Mouse (Mus musculus): ENCODE results near the gene Ryk. TPM values are rescaled to one million over a fixed set of nuclear protein-coding genes. Genes with fewer than 3 reads are reported as not detected.

The Ryk gene
- polyA plus RNA-seq, 1 experiment from 2014 or later = 20.3 TPM

GRCm38 (mm10) chr9:102884703-102885102 is 50.0 kb downstream of the Ryk start:
- ATAC-seq (ENCODE audit: low read depth) = no peak
- no peak overlapping the region for H3K4me2 ChIP-seq (ENCODE audit: low read depth, low read length)
- no peak overlapping the region for H3K4me3 ChIP-seq (ENCODE audit: low read length)
- no peak overlapping the region for H3K27ac ChIP-seq (ENCODE audit: low read length)
- no peaks in the 10 kb centered on the region for H3K27me3 ChIP-seq (ENCODE audit: control insufficient read depth, insufficient read depth, low read depth, low read length)
- H3K36me3 ChIP-seq (ENCODE audit: control insufficient read depth, insufficient read depth, low read length) = peaks cover 17% of the 10 kb centered on the region
- H3K4me1 ChIP-seq (replicated peaks; ENCODE audit: control insufficient read depth, insufficient read depth, low read length) = no peaks in the 10 kb centered on the region
- H3K9ac ChIP-seq (ENCODE audit: low read length) = no peak overlapping the region
- H3K9me3 ChIP-seq (ENCODE audit: control insufficient read depth, low read length) = no peaks in the 10 kb centered on the region
- 84% methylated on average over 9 of the region's 9 CpGs for WGBS

GRCm38 (mm10) chr9:102890166-102890565 is 55.4 kb downstream of the Ryk start:
- WGBS = 53% methylated on average over 9 of the region's 9 CpGs
- no peak overlapping the region for H3K4me3 ChIP-seq (ENCODE audit: low read length)
- ATAC-seq (ENCODE audit: low read depth) = no peak
- no peaks in the 10 kb centered on the region for H3K27me3 ChIP-seq (ENCODE audit: control insufficient read depth, insufficient read depth, low read depth, low read length)
- H3K27ac ChIP-seq (ENCODE audit: low read length) = no peak overlapping the region
- H3K9ac ChIP-seq (ENCODE audit: low read length) = no peak overlapping the region
- peaks cover 21% of the 10 kb centered on the region for H3K36me3 ChIP-seq (ENCODE audit: control insufficient read depth, insufficient read depth, low read length)
- peaks cover 13% of the 10 kb centered on the region for H3K4me1 ChIP-seq (replicated peaks; ENCODE audit: control insufficient read depth, insufficient read depth, low read length)
- H3K9me3 ChIP-seq (ENCODE audit: control insufficient read depth, low read length) = no peaks in the 10 kb centered on the region
- no peak overlapping the region for H3K4me2 ChIP-seq (ENCODE audit: low read depth, low read length)

- Histone ChIP-seq H3K4me1 (replicated peaks; ENCODE audit: control insufficient read depth, insufficient read depth, low read length) (peaks cover 13% of the 10 kb centered on the region), H3K9ac (ENCODE audit: low read length) (no peak overlapping the region), H3K4me3 (ENCODE audit: low read length) (no peak overlapping the region), H3K27me3 (ENCODE audit: control insufficient read depth, insufficient read depth, low read depth, low read length) (no peaks in the 10 kb centered on the region), H3K36me3 (ENCODE audit: control insufficient read depth, insufficient read depth, low read length) (peaks cover 13% of the 10 kb centered on the region), H3K27ac (ENCODE audit: low read length) (peak overlapping the region; percentile 95), H3K9me3 (ENCODE audit: control insufficient read depth, low read length) (no peaks in the 10 kb centered on the region), H3K4me2 (ENCODE audit: low read depth, low read length) (no peak overlapping the region)
- peak; percentile 85 for ATAC-seq (ENCODE audit: low read depth)
- WGBS = 37% methylated on average over 7 of the region's 7 CpGs
Measured at GRCm38 (mm10) chr9:102892480-102893355, 58.0 kb downstream of the Ryk start.

DNA sequence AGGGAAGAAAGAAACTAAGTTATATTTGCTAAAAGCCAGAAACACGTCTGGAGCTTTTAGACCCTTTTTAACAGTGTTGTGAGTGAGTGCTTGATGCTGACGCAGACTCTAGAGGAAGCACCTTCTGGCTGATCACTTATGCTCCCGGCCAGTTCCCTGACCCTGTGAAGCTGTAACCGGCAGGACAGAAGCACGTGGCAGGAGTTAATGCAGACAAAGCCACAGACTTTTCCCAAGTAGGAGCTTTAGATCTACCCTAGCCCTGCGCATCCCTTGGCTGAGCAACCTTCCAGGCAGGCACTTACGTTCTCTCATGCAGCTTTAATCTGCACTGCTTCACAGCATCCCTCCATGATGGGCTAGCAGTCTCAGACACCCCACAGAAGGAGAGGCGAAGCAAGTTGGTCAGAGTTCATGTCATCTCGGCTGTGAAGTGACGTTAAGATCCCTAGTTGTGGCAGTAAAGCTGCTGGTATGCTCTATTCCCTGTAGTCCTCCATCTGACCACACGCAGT is 58.7 kb downstream of the Ryk start:
- WGBS = 55% methylated on average over 11 of the region's 11 CpGs
- peaks cover 16% of the 10 kb centered on the region for H3K36me3 ChIP-seq (ENCODE audit: control insufficient read depth, insufficient read depth, low read length)
- H3K9ac ChIP-seq (ENCODE audit: low read length) = peak overlapping the region; percentile 45; the same call in 1 of the 2 replicates
- 0 out of 2 replicates have a peak overlapping the region, but pooled peaks have one; percentile 6 for H3K4me2 ChIP-seq (ENCODE audit: low read depth, low read length)
- H3K9me3 ChIP-seq (ENCODE audit: control insufficient read depth, low read length) = no peaks in the 10 kb centered on the region
- ATAC-seq (ENCODE audit: low read depth) = peak; percentile 63
- no peaks in the 10 kb centered on the region for H3K27me3 ChIP-seq (ENCODE audit: control insufficient read depth, insufficient read depth, low read depth, low read length)
- H3K27ac ChIP-seq (ENCODE audit: low read length) = peak overlapping the region; percentile 95
- H3K4me3 ChIP-seq (ENCODE audit: low read length) = no peak overlapping the region
- peaks cover 13% of the 10 kb centered on the region for H3K4me1 ChIP-seq (replicated peaks; ENCODE audit: control insufficient read depth, insufficient read depth, low read length)

- Histone ChIP-seq H3K4me2 (ENCODE audit: low read depth, low read length) (no peak overlapping the region), H3K27ac (ENCODE audit: low read length) (no peak overlapping the region), H3K36me3 (ENCODE audit: control insufficient read depth, insufficient read depth, low read length) (peaks cover 22% of the 10 kb centered on the region; the same call in 1 of the 2 replicates), H3K27me3 (ENCODE audit: control insufficient read depth, insufficient read depth, low read depth, low read length) (no peaks in the 10 kb centered on the region), H3K4me1 (replicated peaks; ENCODE audit: control insufficient read depth, insufficient read depth, low read length) (no peaks in the 10 kb centered on the region), H3K9me3 (ENCODE audit: control insufficient read depth, low read length) (no peaks in the 10 kb centered on the region), H3K9ac (ENCODE audit: low read length) (no peak overlapping the region), H3K4me3 (ENCODE audit: low read length) (no peak overlapping the region)
- no peak for ATAC-seq (ENCODE audit: low read depth)
- whole genome bisulfite sequencing = 91% methylated on average over 6 of the region's 6 CpGs
Measured at GRCm38 (mm10) chr9:102899916-102900315, 65.2 kb downstream of the Ryk start.

DNA sequence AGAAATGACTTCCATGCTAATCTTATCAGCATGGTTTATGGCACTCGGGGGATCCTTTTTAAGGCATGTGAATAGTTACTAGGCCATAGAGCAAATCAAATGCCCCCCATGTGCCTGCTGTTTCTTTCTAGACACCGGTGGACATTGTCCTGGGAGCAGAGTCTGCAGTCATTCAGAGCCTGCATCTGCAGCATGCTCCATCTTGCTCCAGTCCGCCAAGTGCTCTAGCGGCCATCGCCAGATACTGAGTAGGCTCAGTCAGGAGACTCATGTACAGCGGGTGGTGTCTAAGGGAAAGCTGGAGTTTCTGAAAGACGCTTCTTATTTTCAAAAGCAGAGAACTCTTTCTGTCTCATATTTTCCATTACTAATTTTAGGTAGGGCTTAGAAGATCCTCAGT is 67.6 kb downstream of the Ryk start:
- WGBS = 94% methylated on average over 7 of the region's 7 CpGs
- ATAC-seq (ENCODE audit: low read depth) = no peak
- H3K4me1 ChIP-seq (replicated peaks; ENCODE audit: control insufficient read depth, insufficient read depth, low read length) = no peaks in the 10 kb centered on the region
- peaks cover 34% of the 10 kb centered on the region for H3K36me3 ChIP-seq (ENCODE audit: control insufficient read depth, insufficient read depth, low read length)
- no peak overlapping the region for H3K27ac ChIP-seq (ENCODE audit: low read length)
- H3K9me3 ChIP-seq (ENCODE audit: control insufficient read depth, low read length) = no peaks in the 10 kb centered on the region
- no peak overlapping the region for H3K9ac ChIP-seq (ENCODE audit: low read length)
- no peaks in the 10 kb centered on the region for H3K27me3 ChIP-seq (ENCODE audit: control insufficient read depth, insufficient read depth, low read depth, low read length)
- H3K4me2 ChIP-seq (ENCODE audit: low read depth, low read length) = no peak overlapping the region
- H3K4me3 ChIP-seq (ENCODE audit: low read length) = no peak overlapping the region

DNA sequence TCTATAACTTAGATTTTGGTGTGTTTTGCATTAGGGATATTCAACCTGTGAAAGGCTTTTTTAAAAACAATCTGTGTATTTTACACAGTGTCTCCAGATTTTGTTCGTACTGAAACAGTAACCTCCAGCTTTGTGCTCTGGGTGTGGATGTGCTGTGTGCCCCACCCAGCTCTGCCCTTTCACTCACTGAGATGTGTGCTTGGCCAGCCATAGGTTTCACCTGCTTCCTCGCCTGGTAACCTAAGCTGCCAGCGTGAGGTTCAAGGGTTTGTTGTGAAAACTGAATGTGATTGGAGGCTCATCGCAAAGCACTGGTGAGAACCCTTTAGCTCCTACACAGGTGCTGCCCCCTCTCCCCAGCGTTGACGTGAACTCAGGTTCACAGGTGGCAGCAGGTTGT is 70.2 kb downstream of the Ryk start:
- H3K4me3 ChIP-seq (ENCODE audit: low read length) = no peak overlapping the region
- H3K4me2 ChIP-seq (ENCODE audit: low read depth, low read length) = no peak overlapping the region
- H3K27ac ChIP-seq (ENCODE audit: low read length) = no peak overlapping the region
- H3K9ac ChIP-seq (ENCODE audit: low read length) = no peak overlapping the region
- peaks cover 34% of the 10 kb centered on the region for H3K36me3 ChIP-seq (ENCODE audit: control insufficient read depth, insufficient read depth, low read length)
- no peaks in the 10 kb centered on the region for H3K27me3 ChIP-seq (ENCODE audit: control insufficient read depth, insufficient read depth, low read depth, low read length)
- no peak for ATAC-seq (ENCODE audit: low read depth)
- WGBS = 84% methylated on average over 6 of the region's 6 CpGs
- H3K9me3 ChIP-seq (ENCODE audit: control insufficient read depth, low read length) = no peaks in the 10 kb centered on the region
- no peaks in the 10 kb centered on the region for H3K4me1 ChIP-seq (replicated peaks; ENCODE audit: control insufficient read depth, insufficient read depth, low read length)

DNA sequence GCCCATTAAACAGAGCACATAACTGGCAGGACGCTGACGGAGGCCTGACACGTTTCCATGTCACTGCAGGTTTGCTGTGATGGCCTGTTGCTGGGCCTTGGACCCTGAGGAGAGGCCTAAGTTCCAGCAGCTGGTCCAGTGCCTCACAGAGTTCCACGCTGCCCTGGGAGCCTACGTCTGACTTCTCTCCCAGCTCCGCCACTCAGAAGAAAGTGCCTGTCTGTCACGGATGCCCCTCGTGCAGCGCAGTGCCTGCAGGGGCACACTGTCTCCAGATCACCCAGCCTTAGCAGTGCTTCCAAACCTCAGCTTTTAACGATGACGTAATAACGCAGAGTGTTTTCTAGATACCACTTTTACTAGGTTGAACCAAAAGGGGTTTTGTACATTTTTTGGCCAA is 72.1 kb downstream of the Ryk start:
- Histone ChIP-seq H3K9ac (ENCODE audit: low read length) (no peak overlapping the region), H3K4me2 (ENCODE audit: low read depth, low read length) (no peak overlapping the region), H3K27ac (ENCODE audit: low read length) (no peak overlapping the region), H3K4me1 (replicated peaks; ENCODE audit: control insufficient read depth, insufficient read depth, low read length) (no peaks in the 10 kb centered on the region), H3K27me3 (ENCODE audit: control insufficient read depth, insufficient read depth, low read depth, low read length) (no peaks in the 10 kb centered on the region), H3K36me3 (ENCODE audit: control insufficient read depth, insufficient read depth, low read length) (peaks cover 42% of the 10 kb centered on the region), H3K4me3 (ENCODE audit: low read length) (no peak overlapping the region), H3K9me3 (ENCODE audit: control insufficient read depth, low read length) (no peaks in the 10 kb centered on the region)
- no peak for ATAC-seq (ENCODE audit: low read depth)
- WGBS = 86% methylated on average over 12 of the region's 12 CpGs

GRCm38 (mm10) chr9:102907521-102908246 is 73.0 kb downstream of the Ryk start:
- no peaks in the 10 kb centered on the region for H3K27me3 ChIP-seq (ENCODE audit: control insufficient read depth, insufficient read depth, low read depth, low read length)
- no peak overlapping the region for H3K4me2 ChIP-seq (ENCODE audit: low read depth, low read length)
- WGBS = 82% methylated on average over 11 of the region's 11 CpGs
- H3K36me3 ChIP-seq (ENCODE audit: control insufficient read depth, insufficient read depth, low read length) = peaks cover 42% of the 10 kb centered on the region
- no peaks in the 10 kb centered on the region for H3K9me3 ChIP-seq (ENCODE audit: control insufficient read depth, low read length)
- H3K4me3 ChIP-seq (ENCODE audit: low read length) = no peak overlapping the region
- H3K4me1 ChIP-seq (replicated peaks; ENCODE audit: control insufficient read depth, insufficient read depth, low read length) = 0 out of 2 replicates have a peak, but pooled peaks cover 4% of the 10 kb centered on the region
- no peak overlapping the region for H3K9ac ChIP-seq (ENCODE audit: low read length)
- H3K27ac ChIP-seq (ENCODE audit: low read length) = no peak overlapping the region
- no peak for ATAC-seq (ENCODE audit: low read depth)
